Mouse (Mus musculus): Measurements from ENCODE around the gene Tmem26. TPM values are rescaled to one million over a fixed set of nuclear protein-coding genes. Genes with fewer than 3 reads are reported as not detected.

The Tmem26 gene
- 4.6 and 5.7 TPM in 2 replicates for polyA plus RNA-seq (2015; fragmentation: Nextera tagmentation; extraction: Ambion mirVana)

GRCm38 (mm10) chr10:68723568-68724360 lies at the start of gene Tmem26:
Gene Tmem26, plus strand, starts transcription at chr10:68723646.
- peak; percentile 72 for ATAC-seq
- H3K27ac ChIP-seq (ENCODE audit: low read depth, low read length) = no peak within 1 kb of the TSS
- 1% methylated on average over 27 of the region's 32 CpGs for WGBS
- H3K27me3 ChIP-seq (replicated peaks; ENCODE audit: control insufficient read depth, insufficient read depth, low read length) = no peaks in the 10 kb centered on the region
- no peaks in the 10 kb centered on the region for H3K9me3 ChIP-seq (ENCODE audit: control insufficient read depth, low read length)
- peak within 1 kb of the TSS; percentile 89 for H3K4me2 ChIP-seq (ENCODE audit: low read length)
- peaks cover 4% of the 10 kb centered on the region; the same call in 1 of the 2 replicates for H3K4me1 ChIP-seq (ENCODE audit: control insufficient read depth, insufficient read depth, low read depth, low read length)
- H3K4me3 ChIP-seq (ENCODE audit: low read length) = peak within 1 kb of the TSS; percentile 50
- H3K9ac ChIP-seq (ENCODE audit: low read depth, low read length) = peak within 1 kb of the TSS; percentile 49
- H3K36me3 ChIP-seq (ENCODE audit: control insufficient read depth, insufficient read depth, low read length) = no peaks in the 10 kb centered on the region

DNA sequence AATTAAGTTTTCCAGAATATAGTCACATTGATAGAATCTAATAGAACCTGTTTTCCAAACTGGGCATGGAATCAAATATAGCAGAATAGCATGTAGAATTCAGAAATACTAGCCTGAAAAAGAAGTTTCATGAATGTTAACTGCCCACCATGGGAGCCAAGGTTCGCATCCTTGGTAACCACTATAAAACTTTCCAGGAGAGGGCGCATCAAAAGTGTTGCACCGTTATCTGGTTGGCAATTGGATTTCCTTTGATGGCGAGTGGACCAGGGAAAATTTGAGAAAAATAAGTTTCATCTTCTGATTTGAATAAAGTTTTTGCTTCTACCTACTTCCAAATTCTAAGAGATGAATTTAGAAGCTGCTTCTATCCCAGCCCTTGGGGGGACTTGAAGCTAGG lies 44.8 kb upstream of the Tmem26 start:
- WGBS = 71% methylated on average over 4 of the region's 4 CpGs
- Histone ChIP-seq H3K4me2 (ENCODE audit: low read length) (no peak overlapping the region), H3K4me3 (ENCODE audit: low read length) (no peak overlapping the region), H3K27me3 (replicated peaks; ENCODE audit: control insufficient read depth, insufficient read depth, low read length) (no peaks in the 10 kb centered on the region), H3K9ac (ENCODE audit: low read depth, low read length) (no peak overlapping the region), H3K27ac (ENCODE audit: low read depth, low read length) (no peak overlapping the region), H3K4me1 (ENCODE audit: control insufficient read depth, insufficient read depth, low read depth, low read length) (no peaks in the 10 kb centered on the region), H3K9me3 (ENCODE audit: control insufficient read depth, low read length) (no peaks in the 10 kb centered on the region), H3K36me3 (ENCODE audit: control insufficient read depth, insufficient read depth, low read length) (no peaks in the 10 kb centered on the region)
- ATAC-seq = no peak

- no peaks in the 10 kb centered on the region for H3K9me3 ChIP-seq (ENCODE audit: control insufficient read depth, low read length)
- no peak overlapping the region for H3K9ac ChIP-seq (ENCODE audit: low read depth, low read length)
- H3K4me2 ChIP-seq (ENCODE audit: low read length) = no peak overlapping the region
- H3K36me3 ChIP-seq (ENCODE audit: control insufficient read depth, insufficient read depth, low read length) = no peaks in the 10 kb centered on the region
- no peaks in the 10 kb centered on the region for H3K27me3 ChIP-seq (replicated peaks; ENCODE audit: control insufficient read depth, insufficient read depth, low read length)
- no peak overlapping the region for H3K27ac ChIP-seq (ENCODE audit: low read depth, low read length)
- no peak overlapping the region for H3K4me3 ChIP-seq (ENCODE audit: low read length)
- no peaks in the 10 kb centered on the region for H3K4me1 ChIP-seq (ENCODE audit: control insufficient read depth, insufficient read depth, low read depth, low read length)
- WGBS = 77% methylated on average over 4 of the region's 4 CpGs
- ATAC-seq = no peak
Measured at GRCm38 (mm10) chr10:68681233-68681632, 42.2 kb upstream of the Tmem26 start.

DNA sequence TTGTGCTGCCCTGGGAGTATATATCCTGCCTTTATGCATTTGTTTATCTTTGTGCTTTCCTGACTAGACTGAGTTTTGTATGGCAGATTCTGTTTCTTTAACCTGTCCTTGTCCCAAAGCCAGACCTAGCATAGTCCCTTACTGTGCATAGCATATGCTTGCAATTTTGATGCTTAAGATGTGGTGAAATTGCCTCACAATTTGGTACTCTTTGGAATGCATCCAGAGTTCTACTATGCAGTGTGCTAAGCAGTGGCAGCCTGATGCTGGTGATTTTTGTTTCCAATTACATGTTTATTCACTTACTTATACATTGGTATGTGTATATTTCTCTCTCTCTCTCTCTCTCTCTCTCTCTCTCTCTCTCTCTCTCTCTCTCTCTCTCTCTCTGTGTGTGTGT lies 37.9 kb upstream of the Tmem26 start:
- no peaks in the 10 kb centered on the region for H3K27me3 ChIP-seq (replicated peaks; ENCODE audit: control insufficient read depth, insufficient read depth, low read length)
- ATAC-seq = no peak
- H3K27ac ChIP-seq (ENCODE audit: low read depth, low read length) = no peak overlapping the region
- no peak overlapping the region for H3K4me2 ChIP-seq (ENCODE audit: low read length)
- H3K4me1 ChIP-seq (ENCODE audit: control insufficient read depth, insufficient read depth, low read depth, low read length) = no peaks in the 10 kb centered on the region
- H3K9ac ChIP-seq (ENCODE audit: low read depth, low read length) = no peak overlapping the region
- no peak overlapping the region for H3K4me3 ChIP-seq (ENCODE audit: low read length)
- no peaks in the 10 kb centered on the region for H3K9me3 ChIP-seq (ENCODE audit: control insufficient read depth, low read length)
- no peaks in the 10 kb centered on the region for H3K36me3 ChIP-seq (ENCODE audit: control insufficient read depth, insufficient read depth, low read length)

GRCm38 (mm10) chr10:68691116-68691515 lies 32.3 kb upstream of the Tmem26 start:
- 81% methylated on average over 7 of the region's 7 CpGs for WGBS
- H3K9ac ChIP-seq (ENCODE audit: low read depth, low read length) = no peak overlapping the region
- no peaks in the 10 kb centered on the region for H3K9me3 ChIP-seq (ENCODE audit: control insufficient read depth, low read length)
- no peaks in the 10 kb centered on the region for H3K36me3 ChIP-seq (ENCODE audit: control insufficient read depth, insufficient read depth, low read length)
- H3K4me1 ChIP-seq (ENCODE audit: control insufficient read depth, insufficient read depth, low read depth, low read length) = no peaks in the 10 kb centered on the region
- H3K4me3 ChIP-seq (ENCODE audit: low read length) = no peak overlapping the region
- ATAC-seq = no peak
- no peak overlapping the region for H3K4me2 ChIP-seq (ENCODE audit: low read length)
- H3K27me3 ChIP-seq (replicated peaks; ENCODE audit: control insufficient read depth, insufficient read depth, low read length) = no peaks in the 10 kb centered on the region
- no peak overlapping the region for H3K27ac ChIP-seq (ENCODE audit: low read depth, low read length)

GRCm38 (mm10) chr10:68692401-68692800 lies 31.0 kb upstream of the Tmem26 start:
- no peak for ATAC-seq
- Histone ChIP-seq H3K27ac (ENCODE audit: low read depth, low read length) (no peak overlapping the region), H3K9ac (ENCODE audit: low read depth, low read length) (no peak overlapping the region), H3K4me3 (ENCODE audit: low read length) (no peak overlapping the region), H3K9me3 (ENCODE audit: control insufficient read depth, low read length) (no peaks in the 10 kb centered on the region), H3K27me3 (replicated peaks; ENCODE audit: control insufficient read depth, insufficient read depth, low read length) (no peaks in the 10 kb centered on the region), H3K36me3 (ENCODE audit: control insufficient read depth, insufficient read depth, low read length) (no peaks in the 10 kb centered on the region), H3K4me2 (ENCODE audit: low read length) (no peak overlapping the region), H3K4me1 (ENCODE audit: control insufficient read depth, insufficient read depth, low read depth, low read length) (no peaks in the 10 kb centered on the region)
- WGBS = 97% methylated on average over 1 of the region's 1 CpGs

- Histone ChIP-seq H3K4me3 (ENCODE audit: low read length) (no peak overlapping the region), H3K4me1 (ENCODE audit: control insufficient read depth, insufficient read depth, low read depth, low read length) (no peaks in the 10 kb centered on the region), H3K9ac (ENCODE audit: low read depth, low read length) (no peak overlapping the region), H3K4me2 (ENCODE audit: low read length) (no peak overlapping the region), H3K27ac (ENCODE audit: low read depth, low read length) (no peak overlapping the region), H3K27me3 (replicated peaks; ENCODE audit: control insufficient read depth, insufficient read depth, low read length) (no peaks in the 10 kb centered on the region), H3K9me3 (ENCODE audit: control insufficient read depth, low read length) (no peaks in the 10 kb centered on the region), H3K36me3 (ENCODE audit: control insufficient read depth, insufficient read depth, low read length) (no peaks in the 10 kb centered on the region)
- no peak for ATAC-seq
Measured at GRCm38 (mm10) chr10:68695760-68696336, 27.6 kb upstream of the Tmem26 start.

DNA sequence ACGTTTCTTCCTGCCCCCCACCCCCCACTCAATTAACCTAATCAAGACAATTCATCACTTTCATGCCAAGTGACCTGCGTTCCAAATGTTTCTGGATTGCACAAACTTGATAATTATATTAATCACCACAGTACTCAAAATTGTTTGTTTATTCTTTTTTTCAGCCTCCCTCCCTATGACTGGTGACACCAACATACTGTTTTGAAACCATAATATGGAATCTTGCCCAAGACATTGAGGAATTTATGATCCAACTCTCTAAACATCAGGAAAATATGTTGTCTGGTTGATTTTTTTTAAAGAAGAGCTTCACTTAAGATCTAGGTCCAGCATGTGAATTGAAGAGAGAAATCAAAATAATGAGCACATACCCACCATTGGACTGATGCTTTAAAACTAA lies 19.2 kb upstream of the Tmem26 start:
- ATAC-seq = no peak
- no peaks in the 10 kb centered on the region for H3K9me3 ChIP-seq (ENCODE audit: control insufficient read depth, low read length)
- no peak overlapping the region for H3K27ac ChIP-seq (ENCODE audit: low read depth, low read length)
- H3K27me3 ChIP-seq (replicated peaks; ENCODE audit: control insufficient read depth, insufficient read depth, low read length) = no peaks in the 10 kb centered on the region
- H3K4me1 ChIP-seq (ENCODE audit: control insufficient read depth, insufficient read depth, low read depth, low read length) = no peaks in the 10 kb centered on the region
- no peaks in the 10 kb centered on the region for H3K36me3 ChIP-seq (ENCODE audit: control insufficient read depth, insufficient read depth, low read length)
- H3K4me3 ChIP-seq (ENCODE audit: low read length) = no peak overlapping the region
- H3K4me2 ChIP-seq (ENCODE audit: low read length) = no peak overlapping the region
- no peak overlapping the region for H3K9ac ChIP-seq (ENCODE audit: low read depth, low read length)
- 85% methylated on average over 2 of the region's 2 CpGs for WGBS

GRCm38 (mm10) chr10:68705471-68706036 lies 17.9 kb upstream of the Tmem26 start:
- Histone ChIP-seq H3K27ac (ENCODE audit: low read depth, low read length) (no peak overlapping the region), H3K4me2 (ENCODE audit: low read length) (no peak overlapping the region), H3K4me3 (ENCODE audit: low read length) (no peak overlapping the region), H3K9ac (ENCODE audit: low read depth, low read length) (no peak overlapping the region), H3K36me3 (ENCODE audit: control insufficient read depth, insufficient read depth, low read length) (no peaks in the 10 kb centered on the region), H3K9me3 (ENCODE audit: control insufficient read depth, low read length) (no peaks in the 10 kb centered on the region), H3K27me3 (replicated peaks; ENCODE audit: control insufficient read depth, insufficient read depth, low read length) (no peaks in the 10 kb centered on the region), H3K4me1 (ENCODE audit: control insufficient read depth, insufficient read depth, low read depth, low read length) (no peaks in the 10 kb centered on the region)
- WGBS = 89% methylated on average over 4 of the region's 4 CpGs
- ATAC-seq = no peak

Data from hindbrain, embryonic 16.5 days (tissue).